Mouse (Mus musculus): ENCODE data around the gene Leo1. TPM values are rescaled to one million over a fixed set of nuclear protein-coding genes. Genes with fewer than 3 reads are reported as not detected.
A peak's percentile ranks its signal among the peaks of the same experiment; 100 is the strongest.
"Not testable (repeated sequence)": the region's sequence is repeated elsewhere in the genome, so short reads cannot be mapped to it uniquely, and the experiment has no call there.

The Leo1 gene
- total RNA-seq, 2 experiments from 2014 or later = 23.3 to 28.5 TPM

DNA sequence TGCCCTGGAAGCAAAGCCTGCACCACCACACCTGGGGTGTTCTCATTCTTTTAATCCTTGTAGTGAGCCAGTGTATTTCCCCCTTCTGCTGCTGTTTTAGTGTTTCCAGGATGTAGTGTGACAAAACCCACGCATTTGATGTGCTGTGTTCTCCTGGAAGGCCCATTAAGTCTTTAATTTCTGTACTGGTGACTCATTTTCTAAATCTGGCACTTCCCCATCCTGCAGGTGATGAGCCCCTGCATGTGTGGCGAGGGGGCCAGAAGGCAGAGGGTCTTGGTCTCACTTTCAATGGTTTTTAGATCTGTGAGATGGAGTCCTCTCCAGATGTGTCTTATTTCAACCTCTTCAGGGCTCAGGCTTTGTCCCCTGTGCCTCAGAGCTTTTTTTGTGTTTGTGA, 12.7 kb downstream of the Leo1 start:
- intact Hi-C loops (cut with DNase I) = no loop called here
- no peak for TF ChIP-seq CTCF (IDR thresholded peaks at IDR 0.05)
- no peak for DNase-seq
- Histone ChIP-seq H3K4me3 (no peak overlapping the region), H3K27ac (no peak overlapping the region)

DNA sequence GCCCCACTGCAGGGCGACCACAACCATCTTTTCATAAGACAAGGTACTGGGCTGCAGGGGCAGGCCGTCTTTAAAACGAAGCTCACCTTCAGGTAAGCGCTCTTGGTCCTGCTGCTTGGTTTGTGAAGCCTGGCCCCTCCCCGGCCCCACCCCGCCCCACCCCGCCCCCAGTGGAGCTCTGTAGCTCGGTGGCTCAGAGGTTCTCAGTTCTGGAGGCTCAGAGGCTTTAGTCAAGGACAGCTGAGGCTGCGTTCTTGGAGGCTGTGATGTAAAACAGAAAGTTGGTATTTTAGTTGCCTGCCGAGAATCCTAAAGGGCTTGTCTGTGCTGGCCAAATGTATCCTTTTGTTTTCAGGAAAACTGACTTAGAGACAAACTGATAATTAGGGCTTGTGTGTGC, 14.4 kb downstream of the Leo1 start:
- H3K4me3 ChIP-seq = no peak overlapping the region
- no peak for TF ChIP-seq CTCF (IDR thresholded peaks at IDR 0.05)
- no peak overlapping the region for H3K27ac ChIP-seq
- intact Hi-C loops (cut with DNase I) = no loop called here
- no peak for DNase-seq

DNA sequence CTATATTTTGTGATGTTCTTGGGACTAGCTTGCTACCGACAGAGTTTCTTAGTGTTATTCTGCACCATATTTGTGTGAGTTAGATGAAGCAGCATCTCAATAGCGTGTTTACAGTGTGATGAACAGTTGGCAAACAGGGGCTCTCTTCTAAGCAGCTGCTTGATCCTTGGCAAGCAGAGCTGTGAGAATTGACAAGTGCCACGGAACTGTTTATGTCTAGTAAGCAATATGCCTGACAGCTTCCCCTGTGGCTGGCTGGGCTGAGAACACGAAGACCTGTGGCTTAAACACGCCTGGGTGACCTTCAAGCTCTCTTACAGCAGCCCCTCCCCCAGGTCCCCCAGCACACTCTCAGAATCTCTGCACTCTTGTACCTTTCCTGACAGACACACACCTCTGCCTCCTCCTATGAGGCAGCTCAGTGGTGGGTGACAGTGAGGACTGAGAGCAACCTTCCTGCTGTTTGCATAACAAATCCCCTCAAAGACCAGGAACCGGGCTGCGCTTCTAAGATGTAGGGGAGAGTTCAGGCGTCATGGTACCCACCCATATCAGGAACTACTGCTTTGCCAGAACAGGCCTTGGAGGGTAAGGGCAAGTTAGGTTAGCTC, 21.8 kb downstream of the Leo1 start:
- no peak overlapping the region for H3K27ac ChIP-seq
- intact Hi-C loops (cut with DNase I) = no loop called here
- TF ChIP-seq CTCF (IDR thresholded peaks at IDR 0.05) = no peak
- no peak for DNase-seq
- no peak overlapping the region for H3K4me3 ChIP-seq

DNA sequence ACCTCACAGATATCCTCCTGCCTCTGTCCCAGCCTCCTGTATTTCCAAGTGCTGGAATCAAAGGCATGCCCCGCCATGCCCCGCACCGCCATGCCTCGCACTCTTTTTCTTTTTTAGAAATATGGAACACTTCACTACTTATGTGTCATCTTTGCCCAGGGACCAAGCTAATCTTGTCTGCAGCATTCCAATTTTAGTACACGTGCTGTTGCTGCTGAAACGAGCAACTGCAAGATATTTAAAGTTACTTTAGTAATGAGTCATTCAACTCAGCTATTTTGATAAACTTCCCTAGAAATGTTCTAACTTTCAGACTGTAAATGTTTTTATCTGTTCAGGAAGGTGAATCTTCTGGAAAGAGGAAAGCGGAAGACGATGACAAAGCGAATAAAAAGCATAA, 24.5 kb downstream of the Leo1 start:
- no peak overlapping the region for H3K4me3 ChIP-seq
- DNase-seq = no peak
- no peak for TF ChIP-seq CTCF (IDR thresholded peaks at IDR 0.05)
- intact Hi-C loops (cut with DNase I) = no loop called here
- H3K27ac ChIP-seq = no peak overlapping the region

DNA sequence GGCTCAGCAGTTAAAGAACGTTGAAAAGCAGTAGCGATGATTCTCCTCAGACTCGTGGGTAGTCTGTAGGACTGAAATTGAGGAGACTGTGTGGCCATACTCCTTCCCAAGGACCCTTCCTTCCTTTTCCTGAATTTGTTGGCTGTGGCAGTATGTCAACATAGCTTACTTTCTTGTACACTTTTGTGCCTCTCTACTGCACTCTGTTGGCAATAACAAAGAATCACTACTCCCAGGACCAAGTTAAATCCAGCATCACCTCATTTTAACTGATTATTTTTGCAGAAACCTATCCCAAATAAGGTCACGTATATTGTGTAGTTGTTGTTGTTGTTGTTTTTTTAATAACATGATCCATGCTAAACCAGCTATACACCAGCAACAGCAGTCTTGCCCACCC, 25.3 kb downstream of the Leo1 start:
- peak; percentile 34; the same call in 1 of the 2 replicates for TF ChIP-seq CTCF (IDR thresholded peaks at IDR 0.05)
- Histone ChIP-seq H3K4me3 (no peak overlapping the region), H3K27ac (no peak overlapping the region)
- intact Hi-C loops (cut with DNase I) = no loop called here
- DNase-seq = no peak

DNA sequence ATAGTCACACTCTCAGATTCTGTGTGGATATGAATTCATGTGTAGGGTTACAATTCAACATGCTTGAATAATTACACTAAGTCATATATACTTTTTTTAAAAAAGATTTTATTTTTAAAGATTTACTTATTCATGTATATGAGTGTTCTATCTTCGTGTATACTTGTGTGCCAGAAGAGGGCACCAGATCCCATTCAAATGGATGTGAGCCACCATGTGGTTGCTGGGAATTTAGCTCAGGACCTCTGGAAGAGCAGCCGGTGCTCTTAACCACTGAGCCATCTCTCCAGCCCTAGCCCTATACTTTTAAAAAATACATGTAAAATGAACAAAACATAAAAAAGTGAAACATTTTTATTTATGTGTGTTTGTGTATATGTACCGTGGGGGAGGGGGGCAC, 26.3 kb downstream of the Leo1 start:
- intact Hi-C loops (cut with DNase I) = no loop called here
- H3K27ac ChIP-seq = no peak overlapping the region
- no peak overlapping the region for H3K4me3 ChIP-seq
- DNase-seq = no peak
- no peak for TF ChIP-seq CTCF (IDR thresholded peaks at IDR 0.05)

DNA sequence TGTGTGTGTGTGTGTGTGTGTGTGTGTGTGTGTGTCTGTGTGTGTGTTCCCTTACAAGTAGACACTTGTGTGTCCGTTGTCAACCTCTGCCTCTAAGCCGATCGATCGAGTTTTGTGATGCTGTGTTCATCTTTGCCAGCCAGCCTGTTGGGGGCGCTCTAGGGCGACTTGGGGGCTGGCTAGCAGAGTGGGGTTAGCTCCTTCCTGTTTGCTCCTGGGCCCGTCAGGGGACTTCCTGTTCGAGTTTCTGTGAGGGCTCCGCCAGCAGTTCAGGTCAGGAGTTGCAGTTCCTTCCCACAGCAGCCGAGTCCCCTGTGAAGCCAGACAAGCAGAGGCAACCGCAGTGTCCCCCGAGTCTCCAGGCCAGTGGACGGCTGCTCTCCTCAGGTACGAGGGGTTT, 27.0 kb downstream of the Leo1 start:
- intact Hi-C loops (cut with DNase I) = no loop called here
- no peak overlapping the region for H3K4me3 ChIP-seq
- peak; percentile 17; the same call in 1 of the 2 replicates for TF ChIP-seq CTCF (IDR thresholded peaks at IDR 0.05)
- no peak overlapping the region for H3K27ac ChIP-seq
- DNase-seq = no peak

DNA sequence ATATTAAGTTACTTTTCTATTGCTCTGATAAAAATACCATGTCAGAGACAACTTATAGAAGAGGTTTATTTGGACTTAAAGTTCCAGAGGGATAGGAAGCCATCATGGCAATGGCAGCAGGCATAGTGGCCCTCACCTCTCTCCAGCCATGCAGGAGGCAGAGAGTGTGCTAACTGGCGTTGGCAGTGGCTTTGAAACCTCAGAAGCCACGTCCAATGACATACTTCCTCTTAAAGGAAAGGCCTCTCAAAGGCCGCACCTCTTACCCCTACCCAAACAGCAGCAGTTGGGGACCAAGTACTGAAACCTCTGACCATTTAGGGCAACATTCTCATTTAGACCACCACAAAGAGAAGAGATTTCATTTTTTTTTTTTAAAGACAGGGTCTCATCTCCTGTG, 35.9 kb downstream of the Leo1 start:
- DNase-seq = no peak
- intact Hi-C loops (cut with DNase I) = no loop called here
- no peak for TF ChIP-seq CTCF (IDR thresholded peaks at IDR 0.05)

DNA sequence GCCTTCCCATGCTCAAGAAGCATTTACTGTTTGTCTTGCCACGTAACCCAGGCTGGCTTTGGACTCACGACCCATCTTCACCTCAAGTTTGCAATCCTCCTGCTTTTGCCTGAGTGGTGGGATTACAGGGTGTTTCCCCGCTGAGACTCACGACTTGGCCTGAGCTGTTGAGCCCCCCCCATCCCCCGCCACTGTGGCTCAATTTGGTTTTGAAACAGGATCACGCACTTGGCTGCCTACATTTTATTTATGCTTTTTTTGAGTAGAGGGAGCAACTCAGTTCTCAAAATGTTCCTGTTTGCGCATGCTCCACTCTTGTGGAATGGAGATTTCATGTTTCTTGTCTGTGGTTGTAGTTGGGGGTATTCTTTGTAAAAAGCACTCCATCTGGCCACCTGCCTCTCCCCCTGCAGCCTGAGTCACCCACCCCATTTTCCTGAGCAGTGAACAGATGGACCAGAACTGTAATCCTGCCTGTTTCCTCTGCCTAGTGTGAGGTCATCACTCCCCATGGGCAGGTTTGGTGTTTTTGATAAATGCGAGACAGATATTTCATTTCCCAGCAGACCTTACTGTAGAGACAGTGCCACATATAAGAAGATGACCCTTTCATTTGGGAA, 37.9 kb downstream of the Leo1 start:
- no peak overlapping the region for H3K27ac ChIP-seq
- no peak for DNase-seq
- intact Hi-C loops (cut with DNase I) = no loop called here
- TF ChIP-seq CTCF (IDR thresholded peaks at IDR 0.05) = no peak
- H3K4me3 ChIP-seq = no peak overlapping the region

More for the DNA sequence above, 35.9 kb downstream of the Leo1 start:
- Histone ChIP-seq H3K4me3 (no peak overlapping the region), H3K27ac (no peak overlapping the region)

DNA sequence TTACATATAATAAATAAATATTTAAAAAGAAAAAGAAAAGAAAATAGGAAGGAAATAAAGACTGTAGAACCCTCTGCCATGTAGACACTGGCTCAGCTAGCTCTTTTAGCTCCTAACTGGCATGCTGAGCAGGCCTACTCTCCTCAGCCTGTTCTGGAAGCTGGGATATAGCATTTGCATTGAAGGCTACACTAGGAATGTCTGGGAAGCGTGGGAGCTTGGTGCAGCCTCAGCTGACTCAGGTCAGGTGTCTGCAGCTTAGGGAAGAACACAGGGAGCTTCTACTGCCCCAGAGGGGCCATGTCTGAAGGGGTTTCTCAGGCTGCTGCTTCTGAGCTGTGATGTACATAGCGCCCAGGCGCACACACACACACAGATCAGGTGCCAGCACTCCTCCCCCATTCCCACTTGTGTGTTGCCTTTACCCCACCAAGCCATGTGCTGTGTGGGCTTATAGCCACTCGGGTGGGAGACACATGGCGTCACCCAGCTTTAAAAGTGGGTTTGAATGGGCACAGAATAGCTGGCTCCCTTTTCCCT, 39.3 kb downstream of the Leo1 start:
- no peak for TF ChIP-seq CTCF (IDR thresholded peaks at IDR 0.05)
- no peak overlapping the region for H3K4me3 ChIP-seq
- no peak overlapping the region for H3K27ac ChIP-seq
- intact Hi-C loops (cut with DNase I) = no loop called here
- DNase-seq = no peak

DNA sequence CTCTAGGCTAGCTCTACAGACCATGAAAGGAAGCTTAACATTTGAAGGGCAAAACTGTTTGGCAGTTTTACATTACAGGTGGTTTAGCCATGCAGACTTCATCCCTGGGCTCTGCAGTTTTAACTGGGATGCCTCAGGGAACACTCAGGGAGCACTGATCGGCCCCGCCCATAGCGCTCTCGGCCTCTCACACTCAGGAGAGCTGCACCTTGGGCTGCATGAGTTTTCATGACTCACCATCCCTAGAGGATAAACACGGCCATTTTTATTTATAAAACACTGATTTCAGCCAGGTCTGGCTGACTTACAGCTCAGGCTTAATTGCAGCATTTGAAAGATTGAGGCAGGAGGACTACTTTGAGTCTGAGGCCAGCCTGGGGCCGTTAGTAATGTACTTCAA, 43.9 kb downstream of the Leo1 start:
- intact Hi-C loops (cut with DNase I) = no loop called here
- no peak for TF ChIP-seq CTCF (IDR thresholded peaks at IDR 0.05)
- Histone ChIP-seq H3K27ac (no peak overlapping the region), H3K4me3 (no peak overlapping the region)
- DNase-seq = no peak

DNA sequence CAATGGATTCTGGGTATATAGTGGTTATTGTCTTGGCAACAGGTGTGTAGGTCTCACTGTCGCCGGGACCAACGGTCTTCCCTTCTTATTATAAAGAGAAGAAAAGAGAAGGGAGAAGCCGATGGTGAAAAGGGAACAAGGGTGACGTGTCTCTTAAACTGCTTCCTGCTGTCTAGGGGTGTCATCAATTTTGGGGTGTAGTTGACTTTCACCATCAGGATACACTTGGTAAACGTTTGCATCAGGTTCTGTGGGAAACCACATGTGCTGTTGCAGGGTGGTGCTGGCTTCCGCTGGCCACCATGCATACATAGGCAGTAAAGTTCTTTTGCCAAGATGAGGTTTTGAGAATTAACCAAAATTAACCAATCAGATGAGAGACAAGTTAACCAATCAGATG, 46.9 kb downstream of the Leo1 start:
- DNase-seq; H3K27ac ChIP-seq; intact Hi-C loops (cut with DNase I); H3K4me3 ChIP-seq: not testable (repeated sequence)

DNA sequence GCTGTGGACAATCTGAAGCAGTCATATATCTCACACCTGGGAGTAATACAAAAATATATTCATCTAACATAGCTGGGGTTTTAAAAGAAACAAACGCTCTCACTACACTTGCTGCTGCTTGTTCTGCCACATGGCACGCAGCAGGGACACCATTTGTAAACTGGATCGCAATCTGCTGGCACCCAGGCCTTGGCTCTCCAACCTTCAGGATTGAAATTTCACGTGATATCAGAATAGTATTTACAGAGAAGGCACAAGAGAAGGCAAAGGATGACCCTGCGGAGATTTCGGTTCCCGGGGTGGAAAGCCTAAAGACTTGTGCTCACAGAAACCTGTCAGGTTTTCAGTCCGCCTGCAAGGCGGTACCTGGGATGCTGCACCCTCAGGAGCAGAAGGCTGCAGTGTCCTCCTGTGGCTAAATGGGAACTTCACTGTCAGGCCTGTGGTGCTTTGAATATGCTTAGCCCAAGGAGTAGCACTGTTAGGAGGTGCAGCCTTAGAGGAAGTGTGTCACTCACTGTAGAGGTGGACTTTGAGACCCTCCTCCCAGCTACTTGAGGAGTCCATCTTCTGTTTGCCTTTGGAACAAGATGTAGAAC, 53.2 kb downstream of the Leo1 start:
- DNase-seq = no peak
- Histone ChIP-seq H3K27ac (no peak overlapping the region), H3K4me3 (no peak overlapping the region)
- no peak for TF ChIP-seq CTCF (IDR thresholded peaks at IDR 0.05)
- intact Hi-C loops (cut with DNase I) = no loop called here

DNA sequence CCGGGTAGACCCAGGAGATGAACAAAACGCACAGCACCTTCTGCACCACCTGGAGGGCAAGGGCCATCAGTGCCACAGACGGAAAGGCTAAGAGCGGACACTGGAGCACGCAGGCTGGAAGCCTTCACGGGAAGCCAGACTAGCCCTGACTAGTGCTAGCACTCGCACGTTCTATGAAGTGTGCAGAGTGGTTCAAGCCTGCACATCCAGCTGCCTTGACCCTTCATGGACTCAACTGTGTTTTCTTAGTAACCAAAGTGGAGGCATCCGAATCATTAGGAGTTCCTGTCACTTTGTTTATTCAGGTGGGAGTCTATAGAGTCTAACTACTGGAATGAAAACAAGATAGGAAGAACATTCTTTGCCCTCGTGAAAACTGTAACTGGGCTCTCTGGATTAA, 54.6 kb downstream of the Leo1 start:
- intact Hi-C loops (cut with DNase I) = no loop called here
- H3K4me3 ChIP-seq = no peak overlapping the region
- no peak for DNase-seq
- no peak overlapping the region for H3K27ac ChIP-seq
- TF ChIP-seq CTCF (IDR thresholded peaks at IDR 0.05) = no peak
